Mouse (Mus musculus) lung, postnatal 25 days (tissue): Measurements from ENCODE around the gene C130079G13Rik.
"Not testable (repeated sequence)": the region's sequence is repeated elsewhere in the genome, so short reads cannot be mapped to it uniquely, and the experiment has no call there.

Experiments used
- DNase-seq: peaks from one replicate; pipeline ENCODE4 v3.0.0; 2022; ENCODE audit warnings: low spot score

The C130079G13Rik gene

DNA sequence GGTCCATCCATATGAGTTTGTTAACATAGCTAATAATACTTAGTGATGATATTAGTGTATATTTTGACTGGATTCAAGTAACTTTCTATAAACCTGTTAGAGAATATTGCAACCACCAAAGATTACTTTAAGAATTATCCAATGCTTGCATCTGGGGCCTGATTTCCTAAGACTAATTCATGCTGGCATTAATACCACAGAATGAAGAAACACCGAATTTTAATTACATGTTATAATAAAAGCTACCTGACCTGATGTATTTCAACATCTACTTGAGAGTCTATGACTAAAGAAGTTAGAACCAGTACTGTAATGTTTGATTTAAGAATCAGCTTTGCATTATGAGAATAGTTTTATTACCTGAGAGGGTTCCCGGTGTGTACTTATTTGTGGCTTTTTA lies at the start of gene C130079G13Rik:
TSS of gene C130079G13Rik (plus strand) at position 301 of the 400 bp plus-strand sequence.
- DNase-seq: no peak

DNA sequence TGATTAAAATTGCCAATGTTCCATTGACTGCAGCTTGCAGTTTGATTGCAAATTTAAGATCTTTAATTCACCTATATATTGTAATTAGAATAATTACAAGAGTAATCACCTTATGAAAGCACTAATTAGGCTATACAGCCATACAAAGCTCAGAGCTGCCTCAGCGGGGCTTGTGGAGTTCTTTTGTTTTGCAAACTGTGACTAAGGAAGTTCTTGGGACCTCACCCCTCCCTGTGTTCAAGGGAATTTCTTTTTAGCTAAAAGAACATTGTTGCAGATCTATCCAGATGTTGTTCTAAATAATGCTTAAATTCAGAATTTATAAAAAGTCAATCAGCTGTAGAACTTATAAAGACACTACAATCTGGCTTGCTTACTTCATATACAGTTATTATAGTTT lies 47.4 kb upstream of the C130079G13Rik start:
- not testable (repeated sequence) for DNase-seq

DNA sequence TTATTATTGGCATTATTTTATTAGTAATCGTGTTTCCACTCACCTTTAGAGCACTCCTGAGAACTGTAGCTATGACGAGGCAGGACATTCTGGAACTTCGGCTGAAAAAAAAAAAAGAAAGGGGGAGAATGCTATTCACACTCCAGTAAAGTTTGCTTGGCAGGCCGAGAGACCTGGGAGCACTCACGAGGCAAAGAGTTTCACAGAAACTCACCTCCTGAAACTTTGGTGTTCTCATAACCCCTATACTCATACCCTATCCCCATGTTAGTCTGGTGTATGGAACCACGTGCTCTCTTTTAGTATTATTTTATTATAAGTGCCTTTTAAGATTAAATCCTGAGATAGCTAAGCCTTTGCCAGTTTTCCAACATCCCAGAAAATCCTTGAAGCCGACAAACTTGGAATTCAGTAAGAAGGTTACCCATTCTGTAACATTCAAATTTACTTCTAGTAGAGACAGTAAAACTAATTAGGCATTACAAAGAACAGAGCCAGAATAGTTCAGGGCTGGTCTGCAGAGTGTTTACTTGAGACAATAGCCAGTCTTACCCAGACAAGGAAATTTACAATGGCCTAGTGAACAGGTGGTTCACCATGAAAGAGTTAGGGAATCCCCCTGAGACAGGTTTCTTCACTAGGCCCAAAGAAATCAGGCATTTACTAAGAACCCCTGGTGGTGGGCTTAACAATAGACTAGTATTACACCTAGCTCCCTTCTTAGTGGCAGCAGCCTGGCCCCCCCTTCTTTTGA lies 45.0 kb upstream of the C130079G13Rik start:
- not testable (repeated sequence) for DNase-seq

- no peak for DNase-seq
Observed at GRCm38 (mm10) chr3:59893276-59893675, 31.7 kb upstream of the C130079G13Rik start.

DNA sequence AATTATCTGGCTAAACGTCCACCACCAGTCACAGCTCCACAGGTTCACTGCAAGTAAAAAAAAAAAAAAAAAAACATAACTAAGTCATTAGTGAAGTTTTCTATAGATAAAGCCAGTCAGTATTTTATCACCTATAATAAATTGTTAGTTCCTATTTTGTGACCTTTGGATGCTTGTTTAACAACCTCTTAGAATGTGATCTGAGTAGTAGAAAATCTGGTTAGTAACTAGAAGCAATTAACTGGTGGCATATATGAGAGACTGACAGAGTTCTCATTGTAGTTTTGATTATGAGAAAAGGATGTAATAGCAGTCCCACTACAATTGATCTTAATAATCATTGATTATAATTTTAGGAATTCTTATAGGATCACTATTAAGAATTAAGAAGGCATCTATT lies 9.6 kb downstream of the C130079G13Rik start:
- DNase-seq: no peak

- DNase-seq: no peak
Observed at GRCm38 (mm10) chr3:59947294-59947950, 22.4 kb downstream of the C130079G13Rik start.

GRCm38 (mm10) chr3:59970891-59971290 lies 45.9 kb downstream of the C130079G13Rik start:
- no peak for DNase-seq

DNA sequence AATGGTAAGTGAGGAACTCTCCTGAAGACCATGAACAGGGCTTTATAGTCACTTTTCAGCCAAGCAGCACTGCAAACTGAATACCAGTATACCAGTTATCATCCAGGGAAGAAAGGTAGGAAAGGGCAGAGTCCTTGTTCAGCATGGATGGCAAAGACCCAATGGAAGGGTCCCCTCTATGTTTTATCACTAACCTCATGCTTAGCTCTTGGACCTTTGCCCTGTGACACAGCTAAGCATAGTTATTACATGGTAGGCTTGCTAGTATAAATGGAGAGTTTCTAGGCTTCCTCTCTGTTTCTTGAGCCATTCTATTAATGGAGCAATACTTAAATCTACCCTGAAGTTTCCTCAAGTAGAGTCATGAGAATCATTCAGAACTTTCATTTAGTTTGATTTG lies 49.6 kb downstream of the C130079G13Rik start:
- DNase-seq: no peak
